21 mouse cellular contexts compared by ENCODE assay signal in genomic region chr4:133971741-133972140, GRCm38 (mm10). TPM values are rescaled to one million over a fixed set of nuclear protein-coding genes. Genes with fewer than 3 reads are reported as not detected.
DNase-seq lines count a peak whose midpoint lies in the region; ATAC-seq lines count a peak whose summit lies in the region.
"Had no signal": no experiment of that assay in that cellular context is flagged by ENCODE, and none has a peak within 500 bp of the region (broad histone marks: within the 10 kb centered on the region; RNA-seq: fewer than 3 reads in every experiment).

No protein-coding gene starts in this region.

- no peaks in the 10 kb centered on the region for H3K27me3 ChIP-seq in hindbrain, embryonic 15.5 days
- H3K27me3 ChIP-seq in hindbrain, embryonic 12.5 days = no peaks in the 10 kb centered on the region
- H3K27me3 ChIP-seq in forebrain, embryonic 14.5 days (replicated peaks; ENCODE audit: control insufficient read depth, insufficient read depth, low read length) = no peaks in the 10 kb centered on the region
- H3K27me3 ChIP-seq: limb, embryonic 15.5 days; liver, embryonic 15.5 days; midbrain, embryonic 15.5 days had no signal

- H3K4me1 ChIP-seq in hindbrain, embryonic 15.5 days (replicated peaks) = peaks cover 27% of the 10 kb centered on the region
- peaks cover 31% of the 10 kb centered on the region for H3K4me1 ChIP-seq in hindbrain, embryonic 12.5 days
- peaks cover 30% of the 10 kb centered on the region for H3K4me1 ChIP-seq in forebrain, embryonic 14.5 days (ENCODE audit: control insufficient read depth, insufficient read depth, low read length)

- DNase-seq in cerebellum, adult 11-12 months = peak; percentile 30
- DNase-seq in cerebellum, adult 8-10 months = peak; percentile 18
- DNase-seq in forebrain, embryonic 14.5 days (ENCODE audit: low spot score) = peak; percentile 56
- DNase-seq in kidney, postnatal 14 days = no peak
- DNase-seq in gastrocnemius, adult 18-20 months (ENCODE audit: low spot score) = no peak
- DNase-seq: adrenal gland, adult 2 months; layer of hippocampus, postnatal 36 days had no signal

- no peak for ATAC-seq in cerebellum, adult (ENCODE audit: insufficient number of reproducible peaks, low FRiP score, low TSS enrichment)
- no peak for ATAC-seq in hindbrain, embryonic 15.5 days (ENCODE audit: low FRiP score, low read depth)
- ATAC-seq in hindbrain, embryonic 12.5 days (ENCODE audit: low FRiP score) = no peak
- no peak for ATAC-seq in forebrain, embryonic 14.5 days
- ATAC-seq: intestine, postnatal 0 days; midbrain, embryonic 15.5 days had no signal

- peak overlapping the region; percentile 18; the same call in 1 of the 2 replicates for H3K27ac ChIP-seq in hindbrain, embryonic 15.5 days (replicated peaks)
- H3K27ac ChIP-seq in hindbrain, embryonic 12.5 days = no peak overlapping the region
- peak overlapping the region; percentile 99; the same call in 1 of the 2 replicates for H3K27ac ChIP-seq in forebrain, embryonic 14.5 days (ENCODE audit: low read depth, low read length)
- H3K27ac ChIP-seq: kidney, postnatal 0 days; layer of hippocampus, adult 2 months; limb, embryonic 15.5 days; liver, embryonic 15.5 days; macrophage; midbrain, embryonic 15.5 days; stomach, postnatal 0 days had no signal

- H3K9ac ChIP-seq in hindbrain, embryonic 15.5 days = no peak overlapping the region
- no peak overlapping the region for H3K9ac ChIP-seq in hindbrain, embryonic 12.5 days
- no peak overlapping the region for H3K9ac ChIP-seq in forebrain, embryonic 14.5 days (ENCODE audit: low read length)
- H3K9ac ChIP-seq: limb, embryonic 15.5 days; liver, embryonic 15.5 days; midbrain, embryonic 15.5 days had no signal

- WGBS in hindbrain, embryonic 15.5 days = 46% methylated on average over 8 of the region's 8 CpGs
- WGBS in hindbrain, embryonic 12.5 days = 68% methylated on average over 8 of the region's 8 CpGs
- WGBS in forebrain, embryonic 14.5 days = 60% methylated on average over 8 of the region's 8 CpGs

- peaks cover 3% of the 10 kb centered on the region; the same call in 1 of the 2 replicates for H3K36me3 ChIP-seq in hindbrain, embryonic 15.5 days
- H3K36me3 ChIP-seq in hindbrain, embryonic 12.5 days = peaks cover 21% of the 10 kb centered on the region
- peaks cover 17% of the 10 kb centered on the region for H3K36me3 ChIP-seq in forebrain, embryonic 14.5 days (ENCODE audit: control insufficient read depth, insufficient read depth, low read length)

- H3K4me2 ChIP-seq in hindbrain, embryonic 15.5 days = no peak overlapping the region
- no peak overlapping the region for H3K4me2 ChIP-seq in hindbrain, embryonic 12.5 days (replicated peaks)
- H3K4me2 ChIP-seq in forebrain, embryonic 14.5 days (ENCODE audit: low read length) = no peak overlapping the region
- H3K4me2 ChIP-seq: limb, embryonic 15.5 days; liver, embryonic 15.5 days; midbrain, embryonic 15.5 days had no signal

- no peaks in the 10 kb centered on the region for H3K9me3 ChIP-seq in hindbrain, embryonic 15.5 days
- H3K9me3 ChIP-seq in hindbrain, embryonic 12.5 days (replicated peaks) = no peaks in the 10 kb centered on the region
- H3K9me3 ChIP-seq in forebrain, embryonic 14.5 days (replicated peaks; ENCODE audit: control insufficient read depth, low read length) = no peaks in the 10 kb centered on the region
- H3K9me3 ChIP-seq: limb, embryonic 15.5 days; liver, embryonic 15.5 days; midbrain, embryonic 15.5 days had no signal

- H3K4me3 ChIP-seq in hindbrain, embryonic 15.5 days = no peak overlapping the region
- H3K4me3 ChIP-seq in hindbrain, embryonic 12.5 days = no peak overlapping the region
- no peak overlapping the region for H3K4me3 ChIP-seq in forebrain, embryonic 14.5 days (ENCODE audit: low read depth, low read length)
- H3K4me3 ChIP-seq: layer of hippocampus, adult 2 months; limb, embryonic 15.5 days; liver, embryonic 15.5 days; midbrain, embryonic 15.5 days had no signal

RNA-seq across cellular contexts. Expression of gene Hmgn2, which starts 3.3 kb away (rescaled TPM):
- 1,020 and 1,026 TPM in 2 replicates for polyA plus RNA-seq in hindbrain, embryonic 15.5 days (2015; fragmentation: Nextera tagmentation; extraction: Ambion mirVana)
- polyA plus RNA-seq in hindbrain, embryonic 12.5 days (2016; fragmentation: Nextera tagmentation; extraction: Ambion mirVana) = 2,290 and 2,342 TPM in 2 replicates
- polyA plus RNA-seq in forebrain, embryonic 14.5 days (2014; fragmentation: Nextera tagmentation; extraction: Ambion mirVana) = 2,465 and 2,793 TPM in 2 replicates
- 10 to 100 TPM; 36.3 to 50.4 TPM for total RNA-seq in gastrocnemius, adult 18-20 months (2021)

RNA-seq across cellular contexts. Expression of gene Dhdds, which starts 29.0 kb away (rescaled TPM):
- polyA plus RNA-seq in hindbrain, embryonic 15.5 days (2015; fragmentation: Nextera tagmentation; extraction: Ambion mirVana) = 44.0 and 46.0 TPM in 2 replicates
- 43.1 and 44.1 TPM in 2 replicates for polyA plus RNA-seq in hindbrain, embryonic 12.5 days (2016; fragmentation: Nextera tagmentation; extraction: Ambion mirVana)
- 52.7 and 57.0 TPM in 2 replicates for polyA plus RNA-seq in forebrain, embryonic 14.5 days (2014; fragmentation: Nextera tagmentation; extraction: Ambion mirVana)
- 1 to 10 TPM; 8.6 to 9.7 TPM for total RNA-seq in gastrocnemius, adult 18-20 months (2021)

RNA-seq across cellular contexts. Expression of gene Lin28a, which starts 46.9 kb away (rescaled TPM):
- 0.16 and 0.22 TPM in 2 replicates for polyA plus RNA-seq in hindbrain, embryonic 15.5 days (2015; fragmentation: Nextera tagmentation; extraction: Ambion mirVana)
- 1.4 TPM in 2 replicates for polyA plus RNA-seq in hindbrain, embryonic 12.5 days (2016; fragmentation: Nextera tagmentation; extraction: Ambion mirVana)
- not detected in 2 replicates for polyA plus RNA-seq in forebrain, embryonic 14.5 days (2014; fragmentation: Nextera tagmentation; extraction: Ambion mirVana)
- total RNA-seq in gastrocnemius, adult 18-20 months (2021) = under 1 TPM; 0.30 to 0.43 TPM
- total RNA-seq: adrenal gland, adult 2 months; layer of hippocampus, adult 2 months; layer of hippocampus, postnatal 36 days; left cerebral cortex, postnatal 14 days had no signal
- polyA plus RNA-seq: adrenal gland, adult 2 months; heart, embryonic 16.5 days; intestine, postnatal 0 days; kidney, postnatal 0 days; limb, embryonic 15.5 days; lung, embryonic 16.5 days; macrophage; stomach, postnatal 0 days had no signal

Comparison
In these comparisons a context has a peak if more than half of its experiments do, and no peak if none do; other contexts are left out.
1. DNase-seq: peak in cerebellum, adult 11-12 months (single experiment), cerebellum, adult 8-10 months (single experiment) and forebrain, embryonic 14.5 days (single experiment); none in kidney, postnatal 14 days (single experiment) and gastrocnemius, adult 18-20 months (single experiment).